Mouse (Mus musculus): ENCODE results near the gene Art3. TPM values are rescaled to one million over a fixed set of nuclear protein-coding genes. Genes with fewer than 3 reads are reported as not detected.

Gene Art3
- polyA plus RNA-seq, 1 experiment, result 263 TPM

DNA sequence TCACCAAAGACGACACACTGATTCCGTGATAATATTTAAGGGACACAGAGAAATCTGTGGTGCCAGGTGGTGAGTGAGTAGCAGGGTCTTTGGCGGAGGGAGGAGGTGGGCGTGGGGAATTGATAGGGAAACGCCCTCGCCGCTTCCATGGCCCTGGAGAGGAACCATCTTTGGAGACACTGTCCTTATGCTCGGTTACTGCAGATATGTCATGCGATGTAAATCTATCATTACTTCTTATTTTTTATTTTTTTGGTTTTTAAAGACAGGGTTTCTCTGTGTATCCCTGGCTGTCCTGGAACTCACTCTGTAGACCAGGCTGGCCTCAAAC, 50.7 kb downstream of the Art3 start:
- TF ChIP-seq POLR2A (IDR thresholded peaks at IDR 0.05; ENCODE audit: control insufficient read depth, low read depth, low read length) (no peak), CTCF (IDR thresholded peaks at IDR 0.05; ENCODE audit: control insufficient read depth, insufficient read depth, insufficient replicate concordance, low read depth, low read length) (no peak)
- no peaks in the 10 kb centered on the region for H3K27me3 ChIP-seq (ENCODE audit: control insufficient read depth, insufficient read depth, low read length)
- no peaks in the 10 kb centered on the region for H3K36me3 ChIP-seq (ENCODE audit: control insufficient read depth, insufficient read depth, low read length)
- no peak overlapping the region for H3K4me3 ChIP-seq (ENCODE audit: control insufficient read depth, low read depth, low read length)
- H3K27ac ChIP-seq (ENCODE audit: control insufficient read depth, insufficient read depth, low read depth, low read length), result no peak overlapping the region
- 0 out of 2 replicates have a peak, but pooled peaks cover 2% of the 10 kb centered on the region for H3K4me1 ChIP-seq (ENCODE audit: control insufficient read depth, insufficient read depth, low read length)

DNA sequence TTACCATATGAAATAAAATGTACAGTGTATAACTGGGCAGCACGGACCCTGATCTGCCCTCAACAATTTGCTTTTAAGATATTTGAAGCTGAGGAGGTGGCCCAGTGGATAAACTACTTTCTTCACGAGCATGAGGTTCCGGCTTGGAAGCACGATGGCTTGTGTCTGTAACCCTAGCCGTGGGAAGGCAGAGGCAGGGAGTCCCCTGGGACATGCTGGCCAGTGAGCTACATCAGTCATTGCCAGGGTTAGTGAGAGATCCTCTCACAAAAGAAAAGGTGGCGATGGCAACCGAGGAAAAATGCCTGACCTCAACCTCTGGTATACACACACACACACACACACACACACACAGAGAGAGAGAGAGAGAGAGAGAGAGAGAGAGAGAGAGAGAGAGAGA, 52.1 kb downstream of the Art3 start:
- TF ChIP-seq POLR2A (IDR thresholded peaks at IDR 0.05; ENCODE audit: control insufficient read depth, low read depth, low read length), result no peak
- TF ChIP-seq CTCF (IDR thresholded peaks at IDR 0.05; ENCODE audit: control insufficient read depth, insufficient read depth, insufficient replicate concordance, low read depth, low read length), result no peak
- Histone ChIP-seq H3K27me3 (ENCODE audit: control insufficient read depth, insufficient read depth, low read length) (no peaks in the 10 kb centered on the region), H3K4me1 (ENCODE audit: control insufficient read depth, insufficient read depth, low read length) (0 out of 2 replicates have a peak, but pooled peaks cover 2% of the 10 kb centered on the region), H3K27ac (ENCODE audit: control insufficient read depth, insufficient read depth, low read depth, low read length) (no peak overlapping the region), H3K4me3 (ENCODE audit: control insufficient read depth, low read depth, low read length) (no peak overlapping the region), H3K36me3 (ENCODE audit: control insufficient read depth, insufficient read depth, low read length) (peaks cover 3% of the 10 kb centered on the region; the same call in 1 of the 2 replicates)

DNA sequence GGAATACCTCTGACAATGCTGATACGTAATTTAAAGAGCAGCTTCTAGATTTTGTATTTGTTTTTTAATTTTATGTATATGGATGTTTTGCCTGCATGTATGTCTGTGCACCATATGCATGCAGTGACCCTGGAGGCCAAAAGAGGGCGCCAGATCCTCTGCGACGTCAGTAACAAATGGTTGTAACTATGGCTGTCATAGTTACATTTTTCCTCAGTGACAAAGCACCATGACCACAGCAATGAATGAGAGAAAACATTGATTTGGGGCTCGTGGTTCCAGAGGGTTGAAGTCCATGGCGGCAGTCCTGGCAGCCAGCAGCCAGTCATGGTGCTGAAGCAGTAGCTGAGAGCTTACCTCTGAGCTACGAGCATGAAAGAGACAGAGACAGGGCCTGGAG, 53.2 kb downstream of the Art3 start:
- peaks cover 2% of the 10 kb centered on the region; the same call in 1 of the 2 replicates for H3K4me1 ChIP-seq (ENCODE audit: control insufficient read depth, insufficient read depth, low read length)
- H3K27ac ChIP-seq (ENCODE audit: control insufficient read depth, insufficient read depth, low read depth, low read length), result no peak overlapping the region

DNA sequence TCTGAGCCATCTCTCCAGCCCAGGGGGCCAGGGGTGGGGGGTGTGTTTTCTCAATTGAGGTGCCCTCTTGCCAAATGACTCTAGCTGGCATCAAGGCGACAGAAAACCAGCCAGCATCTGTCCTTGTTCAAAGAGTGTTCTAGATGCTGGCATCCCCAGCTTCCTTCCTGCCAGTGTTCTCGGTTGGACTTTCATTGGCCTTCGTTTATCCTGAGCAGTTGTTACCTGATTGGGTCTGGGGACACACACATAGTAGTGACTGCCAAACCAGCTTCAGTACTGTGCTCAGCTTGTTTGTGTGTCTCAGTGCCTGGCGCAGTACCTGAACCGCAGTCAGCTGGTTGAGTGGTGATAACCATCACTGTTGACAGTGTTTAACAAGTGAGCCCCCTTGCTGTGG, 54.5 kb downstream of the Art3 start:
- H3K27ac ChIP-seq (ENCODE audit: control insufficient read depth, insufficient read depth, low read depth, low read length), result no peak overlapping the region
- H3K27me3 ChIP-seq (ENCODE audit: control insufficient read depth, insufficient read depth, low read length), result no peaks in the 10 kb centered on the region
- peaks cover 2% of the 10 kb centered on the region for H3K4me1 ChIP-seq (ENCODE audit: control insufficient read depth, insufficient read depth, low read length)

More for the DNA sequence above, 53.2 kb downstream of the Art3 start:
- Histone ChIP-seq H3K4me3 (ENCODE audit: control insufficient read depth, low read depth, low read length) (no peak overlapping the region), H3K27me3 (ENCODE audit: control insufficient read depth, insufficient read depth, low read length) (no peaks in the 10 kb centered on the region), H3K36me3 (ENCODE audit: control insufficient read depth, insufficient read depth, low read length) (peaks cover 4% of the 10 kb centered on the region)
- TF ChIP-seq POLR2A (IDR thresholded peaks at IDR 0.05; ENCODE audit: control insufficient read depth, low read depth, low read length) (no peak), CTCF (IDR thresholded peaks at IDR 0.05; ENCODE audit: control insufficient read depth, insufficient read depth, insufficient replicate concordance, low read depth, low read length) (peak; percentile 73; the same call in 1 of the 2 replicates)

DNA sequence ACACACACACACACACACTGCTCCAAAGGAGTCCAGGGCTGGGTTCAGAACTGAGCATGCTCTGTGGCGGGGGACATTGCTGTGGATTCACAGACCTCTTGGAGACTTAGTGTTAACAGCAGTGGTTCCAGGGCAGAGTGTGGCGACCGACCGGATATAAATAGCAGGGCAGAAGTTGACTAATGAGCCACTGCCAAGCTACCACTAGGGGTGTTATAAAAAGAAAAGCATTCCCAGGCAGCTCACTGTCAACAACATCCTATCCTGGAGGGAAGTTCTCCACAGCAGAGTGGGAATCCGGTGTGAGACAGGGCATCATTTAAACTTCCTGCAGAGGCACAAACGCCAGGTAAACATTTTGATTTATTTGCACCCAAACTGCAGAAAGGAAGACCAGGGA, 55.0 kb downstream of the Art3 start:
- no peak overlapping the region; the same call in 1 of the 2 replicates for H3K27ac ChIP-seq (ENCODE audit: control insufficient read depth, insufficient read depth, low read depth, low read length)
- peaks cover 5% of the 10 kb centered on the region for H3K4me1 ChIP-seq (ENCODE audit: control insufficient read depth, insufficient read depth, low read length)
- peaks cover 4% of the 10 kb centered on the region for H3K36me3 ChIP-seq (ENCODE audit: control insufficient read depth, insufficient read depth, low read length)
- H3K27me3 ChIP-seq (ENCODE audit: control insufficient read depth, insufficient read depth, low read length), result no peaks in the 10 kb centered on the region
- no peak overlapping the region for H3K4me3 ChIP-seq (ENCODE audit: control insufficient read depth, low read depth, low read length)
- TF ChIP-seq POLR2A (IDR thresholded peaks at IDR 0.05; ENCODE audit: control insufficient read depth, low read depth, low read length), result no peak
- TF ChIP-seq CTCF (IDR thresholded peaks at IDR 0.05; ENCODE audit: control insufficient read depth, insufficient read depth, insufficient replicate concordance, low read depth, low read length), result no peak

More for the DNA sequence above, 54.5 kb downstream of the Art3 start:
- H3K4me3 ChIP-seq (ENCODE audit: control insufficient read depth, low read depth, low read length), result no peak overlapping the region
- TF ChIP-seq CTCF (IDR thresholded peaks at IDR 0.05; ENCODE audit: control insufficient read depth, insufficient read depth, insufficient replicate concordance, low read depth, low read length), result no peak
- TF ChIP-seq POLR2A (IDR thresholded peaks at IDR 0.05; ENCODE audit: control insufficient read depth, low read depth, low read length), result no peak
- peaks cover 4% of the 10 kb centered on the region for H3K36me3 ChIP-seq (ENCODE audit: control insufficient read depth, insufficient read depth, low read length)

DNA sequence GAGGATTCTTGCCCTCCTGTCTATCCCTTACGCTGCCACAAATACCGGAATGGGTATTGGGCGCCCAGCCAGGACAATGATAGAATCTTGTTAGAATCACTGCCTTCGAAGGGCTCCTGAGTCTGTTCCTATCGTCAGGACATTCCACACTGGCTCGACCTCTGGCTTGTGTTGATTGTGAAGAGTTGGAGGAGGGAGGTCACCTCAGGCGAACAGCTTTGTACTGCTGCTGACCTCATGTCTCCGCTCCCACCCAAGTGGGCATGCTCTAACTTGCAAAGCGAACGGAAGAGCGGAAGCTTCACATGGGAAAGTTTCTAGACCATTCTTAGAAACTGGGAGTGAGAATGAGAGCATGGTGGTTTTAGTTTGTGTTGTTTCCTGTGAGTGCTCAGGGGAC, 55.8 kb downstream of the Art3 start:
- TF ChIP-seq CTCF (IDR thresholded peaks at IDR 0.05; ENCODE audit: control insufficient read depth, insufficient read depth, insufficient replicate concordance, low read depth, low read length) (no peak), POLR2A (IDR thresholded peaks at IDR 0.05; ENCODE audit: control insufficient read depth, low read depth, low read length) (0 out of 2 replicates have a peak, but pooled peaks have one; percentile 14)

DNA sequence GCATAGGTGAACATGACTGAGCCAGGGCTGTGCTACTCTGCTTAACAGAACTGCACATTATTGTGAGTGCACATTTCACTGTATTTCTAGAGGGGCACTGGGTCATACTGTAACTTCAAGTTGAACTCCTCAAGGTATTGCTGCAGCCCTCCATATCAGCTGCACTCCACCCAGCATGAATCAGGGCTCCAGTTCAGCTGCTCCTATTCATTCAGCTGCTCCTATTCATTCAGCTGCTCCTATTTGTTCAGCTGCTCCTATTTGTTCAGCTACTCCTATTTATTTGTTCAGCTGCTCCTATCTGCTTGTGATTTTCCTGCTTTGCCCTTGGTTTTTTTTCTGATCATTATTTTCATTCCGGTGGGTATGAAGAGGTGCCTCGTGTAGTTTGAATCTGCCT, 58.4 kb downstream of the Art3 start:
- TF ChIP-seq CTCF (IDR thresholded peaks at IDR 0.05; ENCODE audit: control insufficient read depth, insufficient read depth, insufficient replicate concordance, low read depth, low read length), result no peak
- no peak for TF ChIP-seq POLR2A (IDR thresholded peaks at IDR 0.05; ENCODE audit: control insufficient read depth, low read depth, low read length)
- Histone ChIP-seq H3K4me1 (ENCODE audit: control insufficient read depth, insufficient read depth, low read length) (peaks cover 13% of the 10 kb centered on the region), H3K36me3 (ENCODE audit: control insufficient read depth, insufficient read depth, low read length) (peaks cover 5% of the 10 kb centered on the region), H3K27ac (ENCODE audit: control insufficient read depth, insufficient read depth, low read depth, low read length) (no peak overlapping the region; the same call in 1 of the 2 replicates), H3K27me3 (ENCODE audit: control insufficient read depth, insufficient read depth, low read length) (no peaks in the 10 kb centered on the region), H3K4me3 (ENCODE audit: control insufficient read depth, low read depth, low read length) (no peak overlapping the region)

More for the DNA sequence above, 55.8 kb downstream of the Art3 start:
- Histone ChIP-seq H3K27me3 (ENCODE audit: control insufficient read depth, insufficient read depth, low read length) (no peaks in the 10 kb centered on the region), H3K27ac (ENCODE audit: control insufficient read depth, insufficient read depth, low read depth, low read length) (peak overlapping the region; percentile 70), H3K36me3 (ENCODE audit: control insufficient read depth, insufficient read depth, low read length) (peaks cover 4% of the 10 kb centered on the region), H3K4me3 (ENCODE audit: control insufficient read depth, low read depth, low read length) (peak overlapping the region; percentile 16), H3K4me1 (ENCODE audit: control insufficient read depth, insufficient read depth, low read length) (peaks cover 11% of the 10 kb centered on the region)

Measured in testis, adult 2 months (tissue).